Mouse (Mus musculus) erythroid progenitor cell, adult 5-6 weeks (primary cell): Measurements from ENCODE around the gene Dus4l. TPM values are rescaled to one million over a fixed set of nuclear protein-coding genes. Genes with fewer than 3 reads are reported as not detected.

Source experiments
- ATAC-seq: replicated peaks from 2 replicates; pipeline ENCODE4 v1.8.0; 2016; ENCODE audit warnings: moderate number of reproducible peaks, mild to moderate bottlenecking, moderate TSS enrichment, inconsistent platforms; ENCODE audit not compliant: poor library complexity, low FRiP score, severe bottlenecking
- total RNA-seq, 2 experiments: library from RNA; stranded (forward) in 1 of 2; stranded (reverse) in 1 of 2; fragments of 150-400 nt in 1 of 2; fragments of 186-747, 209-891 nt in 1 of 2; gene quantifications; 2 replicates each; pipeline versions ENCODE4 v1.2.3 to v1.2.4; 2015 to 2017; ENCODE audit warnings: low replicate concordance in 2 of 2

The Dus4l gene
- total RNA-seq, 2 experiments from 2014 or later, result 0.84 to 0.98 TPM

- ATAC-seq, result no peak
Measured at GRCm38 (mm10) chr12:31603586-31603985, 51.0 kb downstream of the Dus4l start.

- ATAC-seq, result no peak
Measured at GRCm38 (mm10) chr12:31594296-31594695, 60.3 kb downstream of the Dus4l start.

GRCm38 (mm10) chr12:31592011-31592410, 62.6 kb downstream of the Dus4l start:
- ATAC-seq, result no peak

Other genes with a start within 250 kb of the Dus4l start
- 9.6 and 22.3 TPM in 2 replicates for gene Cbll1, start 155.2 kb downstream of the Dus4l start, total RNA-seq (2015; ENCODE audit: low replicate concordance)
- 2.0 and 4.6 TPM in 2 replicates for gene Cbll1, start 155.2 kb downstream of the Dus4l start, total RNA-seq (2017; ENCODE audit: low replicate concordance)
- not detected in 2 replicates for gene Slc26a4, start 94.9 kb downstream of the Dus4l start, total RNA-seq (2015; ENCODE audit: low replicate concordance)
- not detected in 2 replicates for gene Slc26a4, start 94.9 kb downstream of the Dus4l start, total RNA-seq (2017; ENCODE audit: low replicate concordance)
- gene Bcap29, start 20.2 kb downstream of the Dus4l start, total RNA-seq (2015; ENCODE audit: low replicate concordance), result 9.4 and 22.2 TPM in 2 replicates
- gene Bcap29, start 20.2 kb downstream of the Dus4l start, total RNA-seq (2017; ENCODE audit: low replicate concordance), result 6.6 and 10.3 TPM in 2 replicates
- 16.8 and 24.9 TPM in 2 replicates for gene Cog5, start within 50 bp of the Dus4l start, total RNA-seq (2015; ENCODE audit: low replicate concordance)
- gene Cog5, start within 50 bp of the Dus4l start, total RNA-seq (2017; ENCODE audit: low replicate concordance), result 7.0 and 13.5 TPM in 2 replicates
- gene Gpr22, start 59.1 kb upstream of the Dus4l start, total RNA-seq (2015; ENCODE audit: low replicate concordance), result not detected in 2 replicates
- 0.13 TPM in 1 of 2 replicates, not detected in the other for gene Gpr22, start 59.1 kb upstream of the Dus4l start, total RNA-seq (2017; ENCODE audit: low replicate concordance)